In genomic region chr16:31352996-31353395, GRCm38 (mm10) we compare ENCODE assay signal across 10 mouse cellular contexts. TPM values are rescaled to one million over a fixed set of nuclear protein-coding genes. Genes with fewer than 3 reads are reported as not detected.
DNase-seq lines count a peak whose midpoint lies in the region; ATAC-seq and TF ChIP-seq lines count a peak whose summit lies in the region.
"Had no signal": no experiment of that assay in that cellular context is flagged by ENCODE, and none has a peak within 500 bp of the region (broad histone marks: within the 10 kb centered on the region; RNA-seq: fewer than 3 reads in every experiment).

No protein-coding gene starts in this region.

- TF ChIP-seq CTCF in liver, adult 2 months (IDR thresholded peaks at IDR 0.05; ENCODE audit: low read depth, low read length), result peak; percentile 19; the same call in 1 of the 2 replicates

- 74% methylated on average over 4 of the region's 4 CpGs for WGBS in liver, adult 2 months
- WGBS in liver, embryonic 11.5 days, result 52% methylated on average over 4 of the region's 4 CpGs

- no peak overlapping the region for H3K4me2 ChIP-seq in liver, embryonic 11.5 days
- H3K4me2 ChIP-seq: heart, embryonic 15.5 days had no signal

- no peaks in the 10 kb centered on the region for H3K27me3 ChIP-seq in liver, adult 2 months (ENCODE audit: control insufficient read depth, insufficient read depth, low read length)
- peaks cover 2% of the 10 kb centered on the region; the same call in 1 of the 2 replicates for H3K27me3 ChIP-seq in liver, embryonic 11.5 days (replicated peaks; ENCODE audit: control insufficient read depth, insufficient read depth, low read length)
- H3K27me3 ChIP-seq: heart, embryonic 15.5 days had no signal

- TF ChIP-seq POLR2A in liver, adult 2 months (IDR thresholded peaks at IDR 0.05; ENCODE audit: extremely low read depth, insufficient read depth, low read length), result no peak

- no peak overlapping the region for H3K9ac ChIP-seq in liver, adult 2 months (ENCODE audit: low read depth, low read length)
- H3K9ac ChIP-seq in liver, embryonic 11.5 days (ENCODE audit: low read depth, low read length), result no peak overlapping the region
- H3K9ac ChIP-seq: heart, embryonic 15.5 days had no signal

- no peaks in the 10 kb centered on the region for H3K9me3 ChIP-seq in liver, embryonic 11.5 days (ENCODE audit: control insufficient read depth, low read length)
- H3K9me3 ChIP-seq: G1E; heart, embryonic 15.5 days had no signal

- H3K36me3 ChIP-seq in liver, adult 2 months (ENCODE audit: control insufficient read depth, insufficient read depth, low read length), result no peaks in the 10 kb centered on the region
- H3K36me3 ChIP-seq in liver, embryonic 11.5 days (ENCODE audit: control insufficient read depth, insufficient read depth, low read length), result no peaks in the 10 kb centered on the region
- H3K36me3 ChIP-seq: G1E; heart, embryonic 15.5 days had no signal

- DNase-seq in adrenal gland, postnatal 14 days, result peak; percentile 59
- no peak for DNase-seq in adrenal gland, adult 18-20 months (ENCODE audit: low spot score in 2 of 2)
- DNase-seq in liver, adult 2 months (ENCODE audit: extremely low read depth, low read depth, low spot score), result peak; percentile 29
- DNase-seq in liver, embryonic 11.5 days (ENCODE audit: low spot score), result no peak
- DNase-seq in embryo, embryonic 11 days, result peak; percentile 66
- no peak for DNase-seq in layer of hippocampus, postnatal 36 days

- H3K4me3 ChIP-seq in liver, adult 2 months (ENCODE audit: insufficient read depth, low read depth, low read length), result no peak overlapping the region
- H3K4me3 ChIP-seq in liver, embryonic 11.5 days (ENCODE audit: low read depth, low read length), result no peak overlapping the region
- H3K4me3 ChIP-seq: heart, embryonic 15.5 days had no signal

- no peaks in the 10 kb centered on the region for H3K4me1 ChIP-seq in liver, adult 2 months (ENCODE audit: control insufficient read depth, insufficient read depth, low read length)
- H3K4me1 ChIP-seq in liver, embryonic 11.5 days (replicated peaks; ENCODE audit: control insufficient read depth, insufficient read depth, low read length), result peaks cover 3% of the 10 kb centered on the region

- no peak overlapping the region for H3K27ac ChIP-seq in liver, adult 2 months (replicated peaks; ENCODE audit: insufficient read depth, low read depth, low read length)
- H3K27ac ChIP-seq in liver, embryonic 11.5 days (ENCODE audit: low read depth, low read length), result no peak overlapping the region
- H3K27ac ChIP-seq: heart, embryonic 15.5 days had no signal

- H3K79me2 ChIP-seq in liver, adult 2 months (ENCODE audit: control insufficient read depth, insufficient read depth, low read length), result no peaks in the 10 kb centered on the region

- ATAC-seq in liver, embryonic 11.5 days (replicated peaks; ENCODE audit: low FRiP score), result no peak
- ATAC-seq in megakaryocyte, adult 5-6 weeks (ENCODE audit: poor library complexity, severe bottlenecking), result peak; percentile 40; the same call in 1 of the 2 replicates
- ATAC-seq in erythroblast, adult 5-6 weeks (replicated peaks; ENCODE audit: low FRiP score, poor library complexity, severe bottlenecking), result no peak

RNA-seq across cellular contexts. Expression of gene Apod, which starts 38.4 kb away (rescaled TPM):
- 5.8 and 10.8 TPM in 2 replicates for total RNA-seq in adrenal gland, postnatal 14 days (2021)
- total RNA-seq in adrenal gland, adult 18-20 months (2021), result 10 to 100 TPM in 1 of 2 experiments, 1 to 10 TPM in 1; 7.3 to 13.7 TPM
- total RNA-seq in liver, adult 2 months (2014; rRNA removed), result not detected in 2 replicates
- polyA plus RNA-seq in liver, adult 2 months (2012; rRNA removed), result not detected in 2 replicates
- polyA plus RNA-seq in liver, embryonic 11.5 days (2014; fragmentation: Nextera tagmentation; extraction: Ambion mirVana), result 0.51 TPM in 1 of 2 replicates, not detected in the other
- total RNA-seq in megakaryocyte, adult 5-6 weeks (2015), result 0.33 and 1.3 TPM in 2 replicates
- 0.33 and 0.53 TPM in 2 replicates for total RNA-seq in megakaryocyte, adult 5-6 weeks (2017)
- not detected in 2 replicates for total RNA-seq in erythroblast, adult 5-6 weeks (2015; ENCODE audit: low replicate concordance)
- total RNA-seq in erythroblast, adult 5-6 weeks (2017; ENCODE audit: low replicate concordance), result not detected in 2 replicates
- total RNA-seq in layer of hippocampus, postnatal 36 days (2021), result 100 to 1,000 TPM; 103 to 127 TPM
- total RNA-seq: G1E had no signal
- polyA plus RNA-seq: G1E had no signal

Comparison
In these comparisons a context has a peak if more than half of its experiments do, and no peak if none do; other contexts are left out.
1. DNase-seq: peak in adrenal gland, postnatal 14 days (single experiment), liver, adult 2 months (single experiment) and embryo, embryonic 11 days (single experiment); none in adrenal gland, adult 18-20 months (0 of 2), liver, embryonic 11.5 days (single experiment) and layer of hippocampus, postnatal 36 days (0 of 2).